Mouse (Mus musculus) layer of hippocampus, postnatal 14 days (tissue): ENCODE measurements around the gene Olfr1183. TPM values are rescaled to one million over a fixed set of nuclear protein-coding genes. Genes with fewer than 3 reads are reported as not detected.
"Not testable (repeated sequence)": the region's sequence is repeated elsewhere in the genome, so short reads cannot be mapped to it uniquely, and the experiment has no call there.

Experiments used
- DNase-seq, 2 experiments: peaks; one replicate each; pipeline ENCODE4 v3.0.0; 2021 to 2022; ENCODE audit warnings: low spot score in 2 of 2, mixed read lengths in 1 of 2
- long read RNA-seq, 2 experiments: library from polyadenylated mRNA; stranded (forward); transcript quantifications; one replicate each; pipeline ENCODE4 v2.0.0; 2021
- total RNA-seq, 2 experiments: library from RNA; stranded (reverse); gene quantifications; 2 replicates each; pipeline ENCODE4 v1.2.3; 2021

Gene Olfr1183
- total RNA-seq, result not detected
- long read RNA-seq, experiment 1, result 0 reads
- long read RNA-seq, experiment 2, result 0 reads

- not testable (repeated sequence) for DNase-seq
These were observed at the start of gene Olfr1183 for GRCm38 (mm10) chr2:88454567-88454966. Gene Olfr1183 (plus strand): TSS chr2:88454867.

- no peak for DNase-seq
These were observed 48.3 kb upstream of the Olfr1183 start, which contains the start of gene Olfr1179 for GRCm38 (mm10) chr2:88406353-88406752. Gene Olfr1179 (minus strand): TSS chr2:88406453.

- no peak for DNase-seq
These were observed 35.6 kb upstream of the Olfr1183 start, which contains the start of gene Olfr1180 for GRCm38 (mm10) chr2:88419051-88419450. Gene Olfr1180 (minus strand): TSS chr2:88419151.

DNA sequence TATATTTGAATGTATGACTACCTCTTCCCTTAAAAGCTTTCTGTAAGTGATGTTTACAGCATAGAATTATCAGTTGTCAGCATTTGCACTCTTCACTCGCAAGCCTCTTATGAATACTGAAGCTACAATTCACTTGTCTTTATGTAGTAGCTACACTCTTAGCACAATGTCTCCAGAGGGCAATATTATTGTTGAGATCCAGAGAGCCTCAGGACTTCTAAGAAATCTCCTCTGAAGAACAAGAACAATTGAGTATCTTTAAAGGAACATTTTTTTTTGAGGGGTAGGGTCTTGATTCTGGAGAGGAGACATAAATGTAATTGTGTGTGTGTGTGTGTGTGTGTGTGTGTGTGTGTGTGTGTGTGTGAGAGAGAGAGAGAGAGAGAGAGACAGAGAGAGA lies 28.6 kb upstream of the Olfr1183 start, which contains the start of gene Olfr1181:
Gene Olfr1181, minus strand, starts transcription at position 101 of the 400 bp plus-strand sequence.
- DNase-seq, result no peak

DNA sequence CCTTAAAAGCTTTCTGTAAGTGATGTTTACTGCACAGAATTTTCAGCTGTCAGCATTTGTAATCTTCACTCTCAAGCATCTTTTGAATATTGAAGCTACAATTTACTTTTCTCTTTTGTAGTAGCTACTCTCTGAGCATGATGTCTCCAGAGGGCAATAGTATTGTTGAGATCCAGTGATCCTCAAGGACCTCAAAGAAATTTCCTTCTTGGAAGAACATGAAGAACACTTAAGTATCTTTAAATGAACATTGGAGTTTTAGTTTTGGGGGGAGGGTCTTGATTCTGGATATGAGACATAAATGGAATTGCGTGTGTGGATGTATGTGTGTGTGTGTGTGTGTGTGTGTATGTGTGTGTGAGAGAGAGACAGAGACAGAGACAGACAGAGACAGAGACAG lies 5.6 kb upstream of the Olfr1183 start, which contains the start of gene Gm13757:
Gene Gm13757, minus strand, starts transcription at position 101 of the 400 bp plus-strand sequence.
- DNase-seq, result no peak

DNA sequence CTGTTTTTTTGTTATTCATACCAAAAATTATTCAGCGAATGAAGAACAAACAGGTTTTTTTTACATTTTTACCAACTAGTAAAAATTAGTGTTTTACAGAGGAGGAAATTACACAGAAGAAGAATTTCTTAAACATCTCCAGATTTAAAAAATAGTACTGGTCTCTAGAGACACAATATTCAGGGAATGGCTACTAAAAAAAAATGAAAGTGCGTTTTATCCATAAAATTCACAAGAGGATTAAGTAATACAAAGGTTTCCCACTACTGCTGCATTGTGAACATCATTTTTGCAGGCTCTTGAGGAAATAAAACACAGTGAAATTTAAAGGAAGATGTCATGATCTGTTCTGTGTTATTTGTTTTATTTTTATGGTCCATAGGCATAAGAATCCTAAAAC lies 28.6 kb downstream of the Olfr1183 start, which contains the start of gene Olfr1184:
Gene Olfr1184, plus strand, starts transcription at position 301 of the 400 bp plus-strand sequence.
- no peak for DNase-seq

- no peak for DNase-seq
These were observed 38.4 kb downstream of the Olfr1183 start, which contains the start of gene Olfr1185-ps1 for GRCm38 (mm10) chr2:88493020-88493419. Gene Olfr1185-ps1 (plus strand): TSS chr2:88493320.

- DNase-seq, result no peak
These were observed 63.6 kb downstream of the Olfr1183 start, which contains the start of gene Olfr1186 for GRCm38 (mm10) chr2:88518251-88518650. Gene Olfr1186 (plus strand): TSS chr2:88518551.

Other genes with a start within 250 kb of the Olfr1183 start
- not detected for gene Olfr1170, start 226.5 kb upstream of the Olfr1183 start, total RNA-seq
- not detected for gene Olfr1173, start 175.0 kb upstream of the Olfr1183 start, total RNA-seq
- not detected for gene Olfr1174-ps, start 139.7 kb upstream of the Olfr1183 start, total RNA-seq
- gene Olfr1175-ps, start 127.7 kb upstream of the Olfr1183 start, total RNA-seq, result not detected
- not detected for gene Olfr1176, start 118.1 kb upstream of the Olfr1183 start, total RNA-seq
- not detected for gene Olfr1177-ps, start 108.4 kb upstream of the Olfr1183 start, total RNA-seq
- gene Olfr1178, start 67.8 kb upstream of the Olfr1183 start, total RNA-seq, result not detected
- not detected for gene Olfr1179, start 48.4 kb upstream of the Olfr1183 start, total RNA-seq
- gene Olfr1180, start 35.7 kb upstream of the Olfr1183 start, total RNA-seq, result not detected
- not detected for gene Olfr1181, start 28.7 kb upstream of the Olfr1183 start, total RNA-seq
- not detected for gene Gm13757, start 5.7 kb upstream of the Olfr1183 start, total RNA-seq
- not detected for gene Olfr1184, start 28.7 kb downstream of the Olfr1183 start, total RNA-seq
- gene Olfr1185-ps1, start 38.5 kb downstream of the Olfr1183 start, total RNA-seq, result not detected
- gene Olfr1186, start 63.7 kb downstream of the Olfr1183 start, total RNA-seq, result not detected
- gene Olfr1188, start 102.1 kb downstream of the Olfr1183 start, total RNA-seq, result not detected
- not detected for gene Olfr1189, start 131.6 kb downstream of the Olfr1183 start, total RNA-seq
- under 1 TPM in 1 of 2 experiments, not detected in 1; 0.07 TPM for gene Olfr1191-ps1, start 185.7 kb downstream of the Olfr1183 start, total RNA-seq
- gene Olfr1192-ps1, start 193.6 kb downstream of the Olfr1183 start, total RNA-seq, result not detected
- not detected for gene Olfr1193, start 220.8 kb downstream of the Olfr1183 start, total RNA-seq
- not detected for gene Olfr1195, start 234.3 kb downstream of the Olfr1183 start, total RNA-seq
- gene Olfr1196, start 249.7 kb downstream of the Olfr1183 start, total RNA-seq, result not detected